Mouse (Mus musculus): ENCODE data around the gene Setd1b.

The Setd1b gene

GRCm38 (mm10) chr5:123128426-123129169 lies 13.4 kb upstream of the Setd1b start:
- DNase-seq (ENCODE audit: low spot score), result no peak

GRCm38 (mm10) chr5:123129170-123129757 lies 12.7 kb upstream of the Setd1b start:
- no peak for DNase-seq (ENCODE audit: low spot score)

- DNase-seq (ENCODE audit: low spot score), result no peak
Observed at GRCm38 (mm10) chr5:123130030-123130813, 11.8 kb upstream of the Setd1b start.

GRCm38 (mm10) chr5:123130814-123131148 lies 11.2 kb upstream of the Setd1b start:
- no peak for DNase-seq (ENCODE audit: low spot score)

- peak; percentile 77 for DNase-seq (ENCODE audit: low spot score)
Observed at GRCm38 (mm10) chr5:123132308-123133071, 9.5 kb upstream of the Setd1b start, which contains the start of gene Rhof. Gene Rhof (minus strand): TSS chr5:123132692.

GRCm38 (mm10) chr5:123133083-123133783 lies 8.8 kb upstream of the Setd1b start:
- DNase-seq (ENCODE audit: low spot score), result peak; percentile 86

GRCm38 (mm10) chr5:123133784-123134143 lies 8.2 kb upstream of the Setd1b start:
- no peak for DNase-seq (ENCODE audit: low spot score)

- DNase-seq (ENCODE audit: low spot score), result peak; percentile 64
Observed at GRCm38 (mm10) chr5:123134186-123134874, 7.7 kb upstream of the Setd1b start.

- no peak for DNase-seq (ENCODE audit: low spot score)
Observed at GRCm38 (mm10) chr5:123134875-123135382, 7.1 kb upstream of the Setd1b start.

GRCm38 (mm10) chr5:123135471-123136360 lies 6.3 kb upstream of the Setd1b start:
- DNase-seq (ENCODE audit: low spot score), result peak; percentile 88

GRCm38 (mm10) chr5:123136361-123137043 lies 5.5 kb upstream of the Setd1b start:
- DNase-seq (ENCODE audit: low spot score), result peak; percentile 93

GRCm38 (mm10) chr5:123137044-123137909 lies 4.7 kb upstream of the Setd1b start:
- peak; percentile 84 for DNase-seq (ENCODE audit: low spot score)

GRCm38 (mm10) chr5:123137910-123138229 lies 4.1 kb upstream of the Setd1b start:
- DNase-seq (ENCODE audit: low spot score), result no peak

- DNase-seq (ENCODE audit: low spot score), result peak; percentile 79
Observed at GRCm38 (mm10) chr5:123138230-123138911, 3.6 kb upstream of the Setd1b start.

GRCm38 (mm10) chr5:123138953-123139721 lies 2.9 kb upstream of the Setd1b start:
- peak; percentile 84 for DNase-seq (ENCODE audit: low spot score)

GRCm38 (mm10) chr5:123139722-123140627 lies 2.0 kb upstream of the Setd1b start:
- DNase-seq (ENCODE audit: low spot score), result no peak
